Mouse (Mus musculus) heart, embryonic 15.5 days (tissue): ENCODE measurements around the gene Tcp1. TPM values are rescaled to one million over a fixed set of nuclear protein-coding genes. Genes with fewer than 3 reads are reported as not detected.
A peak's percentile ranks its signal among the peaks of the same experiment; 100 is the strongest.
"Not testable (repeated sequence)": the region's sequence is repeated elsewhere in the genome, so short reads cannot be mapped to it uniquely, and the experiment has no call there.

Experiments
- ATAC-seq: fragments of 200-750 bp; cut with Nextera tagmentation; replicated peaks from 2 replicates; pipeline ENCODE4 v1.8.0; 2017; ENCODE audit warnings: low read depth, moderate TSS enrichment; ENCODE audit not compliant: insufficient number of reproducible peaks, insufficient read depth, low FRiP score
- H3K27ac ChIP-seq: fragments of 300-500 bp; sonication (generic); 2 replicates; pipeline ENCODE4 v1.5.1; 2015; ENCODE audit warnings: mild to moderate bottlenecking, inconsistent platforms
- H3K27me3 ChIP-seq: fragments of 300-500 bp; sonication (generic); 2 replicates; pipeline ENCODE4 v1.6.1; 2015; ENCODE audit warnings: inconsistent platforms
- H3K36me3 ChIP-seq: fragments of 300-500 bp; sonication (generic); 2 replicates; pipeline ENCODE4 v1.6.1; 2015; ENCODE audit warnings: mild to moderate bottlenecking, inconsistent platforms
- H3K4me1 ChIP-seq: fragments of 300-500 bp; sonication (generic); replicated peaks from 2 replicates; pipeline ENCODE4 v1.6.1; 2015; ENCODE audit warnings: inconsistent platforms
- H3K4me2 ChIP-seq: fragments of 300-500 bp; sonication (generic); 2 replicates; pipeline ENCODE4 v1.6.1; 2015; ENCODE audit warnings: inconsistent platforms, mild to moderate bottlenecking, moderate library complexity
- H3K4me3 ChIP-seq: fragments of 300-500 bp; sonication (generic); 2 replicates; pipeline ENCODE4 v1.5.1; 2015; ENCODE audit warnings: mild to moderate bottlenecking, inconsistent platforms
- H3K9ac ChIP-seq: fragments of 300-500 bp; sonication (generic); 2 replicates; pipeline ENCODE4 v1.6.1; 2015; ENCODE audit warnings: mild to moderate bottlenecking, inconsistent platforms
- H3K9me3 ChIP-seq: fragments of 300-500 bp; sonication (generic); replicated peaks from 2 replicates; pipeline ENCODE4 v1.6.1; 2016; ENCODE audit warnings: inconsistent platforms
- WGBS: fragments of 180-500 bp; shearing (Covaris S2); methylation state at CpG from one replicate; pipeline ENCODE4 v1.1.7; 2015; ENCODE audit warnings: mixed read lengths; 5-methylcytosine and 5-hydroxymethylcytosine counted together
- polyA plus RNA-seq: library from polyadenylated mRNA; unstranded; fragments of >200 nt; fragmentation: Nextera tagmentation; extraction: Ambion mirVana; gene quantifications from 2 replicates; pipeline ENCODE4 v1.2.1, GENCODE M21; 2015

Gene Tcp1
- polyA plus RNA-seq, 1 experiment from 2014 or later = 316 TPM

DNA sequence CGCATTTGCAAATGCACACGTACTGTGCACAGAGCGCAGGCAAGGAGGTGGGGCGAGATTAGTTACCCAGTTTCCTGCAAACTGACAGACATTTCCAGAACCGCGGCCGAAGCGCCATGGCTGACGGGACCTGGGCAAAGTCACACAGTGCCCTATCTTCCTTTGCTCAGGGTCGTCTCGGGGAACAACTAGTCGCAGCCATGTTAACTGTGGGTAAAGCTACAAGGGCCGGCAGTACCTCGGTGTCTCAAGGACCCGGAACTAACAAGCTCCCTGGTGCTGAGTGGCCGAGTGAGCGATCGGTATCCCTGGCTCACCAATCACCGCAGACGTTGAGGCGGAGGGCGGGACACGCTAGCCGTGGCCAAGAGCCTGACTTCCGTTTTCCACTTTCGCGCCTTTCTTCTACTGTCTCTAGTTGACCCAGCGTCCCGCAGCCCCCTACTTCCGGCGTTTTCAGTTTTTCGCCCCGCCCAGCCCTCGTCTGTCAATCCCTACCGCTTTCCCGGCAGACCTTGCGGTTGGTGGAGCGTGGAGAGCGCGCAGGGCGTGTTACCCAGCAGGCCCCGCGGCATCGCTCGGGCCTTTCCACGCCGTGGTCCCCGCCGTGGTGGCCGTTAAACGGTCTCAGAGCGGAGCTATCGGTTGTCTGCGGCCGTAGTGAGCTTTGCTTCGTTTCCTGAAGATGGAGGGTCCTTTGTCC is 531 bp downstream of the Tcp1 start, which contains the start of gene Mrpl18:
TSS of gene Mrpl18 (minus strand) at position 465 of the 703 bp plus-strand sequence.
- H3K4me2 ChIP-seq = peak within 1 kb of the TSS; percentile 84
- peak within 1 kb of the TSS; percentile 87 for H3K4me3 ChIP-seq
- H3K27me3 ChIP-seq = no peaks in the 10 kb centered on the region
- H3K9ac ChIP-seq = peak within 1 kb of the TSS; percentile 98
- H3K27ac ChIP-seq = peak within 1 kb of the TSS; percentile 93
- no peaks in the 10 kb centered on the region for H3K9me3 ChIP-seq
- peaks cover 52% of the 10 kb centered on the region for H3K36me3 ChIP-seq
- WGBS = under 1% methylated on average over 56 of the region's 56 CpGs
- ATAC-seq = peak; percentile 99
- peaks cover 14% of the 10 kb centered on the region for H3K4me1 ChIP-seq

DNA sequence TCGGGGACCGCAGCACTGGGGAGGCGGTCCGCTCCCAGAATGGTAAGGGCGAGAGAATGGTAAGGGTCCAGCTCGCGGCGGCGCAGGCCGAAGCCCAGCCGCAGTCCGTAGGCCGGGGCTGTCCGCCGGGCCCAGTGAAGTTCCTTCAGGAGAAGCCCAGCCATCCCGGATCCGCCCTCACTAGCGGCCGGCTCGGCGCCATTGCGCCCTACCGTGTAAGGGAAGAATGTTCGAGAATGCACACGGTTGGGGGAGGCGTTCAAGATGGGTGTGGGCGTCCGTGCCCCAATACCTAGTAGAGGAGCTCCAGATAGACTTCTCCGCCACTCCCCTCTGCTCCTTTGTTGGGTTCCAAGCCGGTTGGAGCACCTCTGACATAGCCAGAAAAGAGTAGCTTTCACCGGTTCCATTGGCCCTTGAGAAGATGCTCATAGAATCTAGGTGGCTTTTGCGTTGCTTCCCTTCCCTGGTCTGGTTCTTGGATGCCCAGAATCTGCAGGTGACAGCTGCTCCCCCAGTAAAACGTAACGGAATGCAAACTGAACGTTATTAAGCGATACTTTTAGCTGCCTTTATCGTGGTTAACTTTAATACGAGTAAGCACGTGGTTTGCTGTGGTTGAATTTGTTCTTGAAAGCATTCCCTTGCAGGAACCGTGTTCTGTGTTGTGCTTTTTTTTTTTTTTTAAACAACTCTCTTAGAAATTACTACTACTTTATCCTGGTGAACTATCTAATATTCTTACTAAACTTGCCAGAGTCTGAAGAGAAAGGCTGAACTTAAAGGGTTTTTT is 1.3 kb downstream of the Tcp1 start:
- WGBS = 0% methylated on average over 40 of the region's 40 CpGs
- Histone ChIP-seq H3K4me3 (peak overlapping the region; percentile 87), H3K9ac (peak overlapping the region; percentile 98), H3K36me3 (peaks cover 54% of the 10 kb centered on the region), H3K9me3 (no peaks in the 10 kb centered on the region), H3K4me1 (peaks cover 14% of the 10 kb centered on the region), H3K27ac (peak overlapping the region; percentile 93), H3K4me2 (peak overlapping the region; percentile 84), H3K27me3 (no peaks in the 10 kb centered on the region)
- ATAC-seq = peak; percentile 44

DNA sequence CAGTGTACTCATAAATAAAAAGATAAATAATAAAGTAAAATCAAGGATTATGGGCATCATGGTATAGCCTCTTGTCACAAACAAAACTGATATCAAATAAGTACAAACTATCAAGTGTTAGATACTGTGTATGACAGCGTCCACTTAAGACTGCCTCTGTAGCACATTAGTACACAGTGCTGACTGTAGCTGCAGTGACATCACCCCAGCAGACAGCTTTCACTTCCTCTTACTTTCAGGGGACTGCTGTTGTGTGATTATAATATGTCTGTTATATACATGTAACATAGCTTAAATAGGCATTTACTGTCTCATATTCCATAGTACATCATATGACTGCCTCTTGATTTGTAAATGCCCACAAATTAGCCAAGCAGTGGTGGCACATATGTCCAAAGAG is 5.6 kb downstream of the Tcp1 start:
- Histone ChIP-seq H3K9ac (no peak overlapping the region), H3K36me3 (peaks cover 72% of the 10 kb centered on the region), H3K27ac (no peak overlapping the region), H3K9me3 (no peaks in the 10 kb centered on the region), H3K4me2 (no peak overlapping the region), H3K4me1 (peaks cover 6% of the 10 kb centered on the region), H3K4me3 (no peak overlapping the region), H3K27me3 (no peaks in the 10 kb centered on the region)
- WGBS = 94% methylated on average over 1 of the region's 1 CpGs
- ATAC-seq = no peak

DNA sequence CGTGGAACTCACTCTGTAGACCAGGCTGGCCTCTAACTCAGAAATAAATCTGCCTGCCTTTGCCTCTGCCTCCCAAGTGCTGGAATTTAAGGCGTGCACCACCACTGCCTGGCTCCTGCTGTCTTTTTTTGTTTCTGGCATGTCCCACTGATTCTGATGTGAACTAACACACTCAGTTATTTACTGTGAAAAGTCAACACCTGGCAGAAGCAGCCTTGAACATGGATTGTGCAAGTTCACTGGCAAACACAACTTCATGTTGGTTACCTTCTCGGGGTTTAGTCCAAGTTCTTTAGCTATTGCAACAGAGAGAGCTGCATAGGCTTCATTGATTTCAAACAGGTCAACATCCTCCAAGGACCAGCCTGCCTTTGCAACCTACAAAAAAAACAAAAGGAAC is 9.5 kb downstream of the Tcp1 start:
- no peaks in the 10 kb centered on the region for H3K9me3 ChIP-seq
- WGBS = 84% methylated on average over 3 of the region's 3 CpGs
- no peak overlapping the region for H3K4me3 ChIP-seq

DNA sequence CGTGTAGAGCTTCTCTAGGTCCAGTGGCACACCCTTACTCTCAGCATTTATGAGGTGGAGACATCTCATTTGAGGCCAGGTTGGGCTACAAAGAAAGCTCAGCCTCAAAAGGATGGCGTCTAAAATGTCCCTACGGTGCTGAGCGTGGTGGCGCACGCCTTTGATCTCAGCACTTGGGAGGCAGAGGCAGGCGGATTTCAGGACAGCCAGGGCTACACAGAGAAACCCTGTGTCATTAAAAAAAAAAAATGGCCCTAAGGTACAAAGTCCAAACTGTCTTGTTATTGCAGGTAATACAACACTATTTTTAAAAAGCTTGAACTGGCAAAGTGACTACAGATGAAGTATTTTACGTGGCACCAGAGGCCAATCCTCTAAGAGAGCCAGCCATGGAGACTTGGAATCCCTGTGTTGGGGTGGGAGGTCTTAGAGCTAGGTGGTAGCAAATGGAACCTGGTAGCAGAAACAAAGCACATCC is 10.2 kb downstream of the Tcp1 start:
- H3K9me3 ChIP-seq = no peaks in the 10 kb centered on the region
- WGBS = 88% methylated on average over 8 of the region's 8 CpGs
- no peak overlapping the region for H3K4me2 ChIP-seq
- no peak overlapping the region for H3K27ac ChIP-seq
- no peak for ATAC-seq
- H3K4me3 ChIP-seq = no peak overlapping the region
- peaks cover 56% of the 10 kb centered on the region for H3K36me3 ChIP-seq
- no peaks in the 10 kb centered on the region for H3K27me3 ChIP-seq
- no peak overlapping the region for H3K9ac ChIP-seq
- H3K4me1 ChIP-seq = no peaks in the 10 kb centered on the region

More for the DNA sequence above, 9.5 kb downstream of the Tcp1 start:
- ATAC-seq = no peak
- Histone ChIP-seq H3K27ac (no peak overlapping the region), H3K4me2 (no peak overlapping the region), H3K36me3 (peaks cover 63% of the 10 kb centered on the region), H3K4me1 (no peaks in the 10 kb centered on the region), H3K27me3 (no peaks in the 10 kb centered on the region), H3K9ac (no peak overlapping the region)

DNA sequence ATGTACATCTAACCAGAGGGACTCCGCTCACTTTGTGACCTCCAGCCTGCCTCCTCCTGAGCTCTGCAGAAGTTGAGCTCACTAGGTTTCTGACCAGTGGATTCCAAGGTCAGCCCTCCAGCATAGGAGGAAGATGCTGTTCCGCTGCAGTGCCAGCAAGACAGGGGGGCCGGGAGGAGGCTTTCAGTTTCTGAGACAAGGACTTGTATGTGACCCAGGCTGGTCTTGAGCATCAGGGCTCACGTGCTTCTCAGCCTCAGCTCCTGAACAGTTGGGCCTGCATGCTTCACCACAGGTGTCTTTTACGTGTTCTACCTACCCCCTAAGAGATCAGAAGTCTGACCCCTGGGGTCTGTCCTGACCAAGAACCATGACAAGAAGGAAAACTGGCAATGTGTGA is 16.1 kb downstream of the Tcp1 start:
- not testable (repeated sequence) for H3K27me3 ChIP-seq, H3K36me3 ChIP-seq, H3K27ac ChIP-seq, ATAC-seq, H3K9ac ChIP-seq, H3K9me3 ChIP-seq, H3K4me2 ChIP-seq, H3K4me3 ChIP-seq, H3K4me1 ChIP-seq
- 83% methylated on average over 5 of the region's 5 CpGs for WGBS

DNA sequence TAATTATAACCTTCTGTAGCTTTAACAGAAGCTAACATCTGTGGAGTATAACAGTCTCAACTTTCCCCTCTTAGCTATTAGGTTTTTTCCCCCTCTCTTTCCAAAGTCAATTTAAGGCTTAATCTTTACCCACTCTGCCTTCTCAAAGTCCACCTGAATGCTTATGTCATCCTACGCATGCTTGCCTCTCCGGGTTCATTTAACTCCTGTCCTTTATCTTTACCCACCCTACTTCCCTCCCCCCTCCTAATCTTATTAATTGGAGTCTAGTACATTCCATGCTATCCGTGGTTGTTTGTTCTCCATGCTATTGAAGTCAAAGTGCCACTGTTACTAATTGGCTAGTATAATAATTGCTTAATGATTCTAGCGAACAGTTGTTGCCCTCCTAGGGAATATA is 20.2 kb downstream of the Tcp1 start:
- no peaks in the 10 kb centered on the region for H3K9me3 ChIP-seq
- no peaks in the 10 kb centered on the region for H3K36me3 ChIP-seq
- H3K27ac ChIP-seq = no peak overlapping the region
- H3K4me3 ChIP-seq = no peak overlapping the region
- no peak overlapping the region for H3K4me2 ChIP-seq
- 62% methylated on average over 4 of the region's 4 CpGs for whole genome bisulfite sequencing
- peaks cover 3% of the 10 kb centered on the region; the same call in 1 of the 2 replicates for H3K4me1 ChIP-seq
- no peaks in the 10 kb centered on the region for H3K27me3 ChIP-seq
- no peak for ATAC-seq
- H3K9ac ChIP-seq = no peak overlapping the region

DNA sequence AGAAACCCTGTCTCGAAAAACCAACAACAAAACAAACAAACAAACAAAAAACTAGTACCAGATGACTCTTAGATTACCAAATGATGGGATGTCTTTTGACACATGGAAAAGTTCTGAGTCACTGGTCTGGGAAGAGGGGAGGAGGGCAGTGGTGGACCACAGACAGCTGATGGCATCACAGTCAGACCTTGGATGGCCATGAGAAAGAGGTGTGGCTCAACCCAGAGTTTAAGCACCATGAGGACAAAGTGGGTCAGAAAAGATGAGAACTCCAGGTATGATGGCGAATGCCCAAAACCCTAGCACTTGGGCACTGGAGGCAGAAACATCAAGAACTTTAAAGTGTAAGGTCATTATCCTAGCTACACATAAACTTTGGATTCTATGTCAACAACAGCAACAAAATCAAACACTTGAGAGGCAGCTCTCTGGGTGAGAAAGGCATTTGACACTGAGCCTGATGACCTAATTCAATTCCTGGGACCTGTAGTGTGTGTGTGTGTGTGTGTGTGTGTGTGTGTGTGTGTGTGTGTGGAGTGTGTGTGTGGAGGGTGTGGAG is 22.0 kb downstream of the Tcp1 start:
- WGBS = 64% methylated on average over 2 of the region's 2 CpGs
- no peaks in the 10 kb centered on the region for H3K9me3 ChIP-seq
- H3K36me3 ChIP-seq = no peaks in the 10 kb centered on the region
- H3K4me1 ChIP-seq = peaks cover 3% of the 10 kb centered on the region; the same call in 1 of the 2 replicates
- H3K27ac ChIP-seq = no peak overlapping the region
- H3K27me3 ChIP-seq = no peaks in the 10 kb centered on the region
- H3K4me2 ChIP-seq = no peak overlapping the region
- H3K9ac ChIP-seq = no peak overlapping the region
- H3K4me3 ChIP-seq = no peak overlapping the region
- ATAC-seq = no peak

DNA sequence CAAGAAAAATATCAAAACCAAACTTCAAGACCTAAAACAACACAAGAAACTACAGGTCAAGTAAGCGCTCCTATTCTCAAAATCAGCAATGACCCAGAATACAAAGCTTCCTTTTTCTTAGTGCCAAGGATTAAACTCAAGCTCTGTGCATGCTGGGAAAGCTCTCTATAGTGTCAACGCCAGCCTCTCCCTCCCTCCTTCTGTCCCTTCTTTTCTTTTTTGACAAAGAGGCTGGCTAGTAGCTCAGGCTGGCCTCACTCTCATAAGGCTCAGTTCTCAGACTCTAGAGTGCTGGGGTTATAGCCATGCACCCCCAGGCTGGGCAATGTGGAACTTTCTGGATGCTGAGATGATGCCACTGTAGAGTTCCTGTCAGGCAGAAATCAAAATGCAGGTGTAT is 22.6 kb downstream of the Tcp1 start:
- Histone ChIP-seq H3K4me1 (peaks cover 3% of the 10 kb centered on the region; the same call in 1 of the 2 replicates), H3K4me3 (no peak overlapping the region), H3K36me3 (no peaks in the 10 kb centered on the region), H3K27me3 (no peaks in the 10 kb centered on the region), H3K9ac (no peak overlapping the region), H3K4me2 (no peak overlapping the region), H3K9me3 (no peaks in the 10 kb centered on the region), H3K27ac (no peak overlapping the region)
- no peak for ATAC-seq
- 73% methylated on average over 2 of the region's 2 CpGs for WGBS

DNA sequence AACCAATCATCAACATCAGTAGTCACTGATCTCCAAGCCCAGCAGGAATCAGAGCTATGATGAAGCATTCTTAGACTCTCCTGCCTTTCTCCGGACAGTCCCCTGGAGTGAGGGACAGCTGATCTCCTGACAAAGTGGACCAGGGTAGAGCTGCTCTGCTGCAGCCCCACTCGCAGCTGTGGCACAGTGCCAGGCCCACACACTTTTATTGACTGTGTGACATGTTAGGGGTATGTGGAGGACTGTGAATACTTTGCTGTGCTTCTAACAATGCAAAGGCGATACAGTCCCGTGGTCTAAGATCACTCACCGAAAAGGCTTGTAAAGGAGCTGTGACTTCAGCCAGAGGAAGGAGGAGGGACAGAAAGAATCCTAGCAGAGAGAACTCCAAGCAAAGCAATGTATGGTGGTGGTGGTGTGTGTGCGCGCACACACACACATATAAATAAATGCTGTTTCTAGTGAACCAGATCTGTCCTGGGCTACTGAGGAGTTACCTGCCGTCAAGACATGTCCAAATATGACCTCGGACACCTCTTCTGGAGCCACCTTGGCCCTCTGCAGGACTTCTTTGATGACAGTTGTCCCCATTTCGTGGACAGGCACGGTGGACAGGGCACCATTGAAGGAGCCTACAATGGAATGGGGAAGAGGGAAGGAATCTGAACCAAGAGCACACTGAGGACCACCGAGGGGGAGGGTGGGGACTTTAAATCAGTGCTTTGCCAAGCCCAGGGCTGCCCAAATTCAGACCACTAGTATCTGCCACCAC is 24.1 kb downstream of the Tcp1 start:
- H3K4me1 ChIP-seq, H3K9ac ChIP-seq, H3K9me3 ChIP-seq, H3K27me3 ChIP-seq, H3K27ac ChIP-seq, H3K36me3 ChIP-seq: not testable (repeated sequence)
- ATAC-seq = 0 out of 2 replicates have a peak, but pooled peaks have one; percentile 11
- 47% methylated on average over 3 of the region's 12 CpGs for WGBS
- Histone ChIP-seq H3K4me2 (peak overlapping the region; percentile 65), H3K4me3 (peak overlapping the region; percentile 41)
